Mouse (Mus musculus): ENCODE results near the gene Rgma.

Gene Rgma

DNA sequence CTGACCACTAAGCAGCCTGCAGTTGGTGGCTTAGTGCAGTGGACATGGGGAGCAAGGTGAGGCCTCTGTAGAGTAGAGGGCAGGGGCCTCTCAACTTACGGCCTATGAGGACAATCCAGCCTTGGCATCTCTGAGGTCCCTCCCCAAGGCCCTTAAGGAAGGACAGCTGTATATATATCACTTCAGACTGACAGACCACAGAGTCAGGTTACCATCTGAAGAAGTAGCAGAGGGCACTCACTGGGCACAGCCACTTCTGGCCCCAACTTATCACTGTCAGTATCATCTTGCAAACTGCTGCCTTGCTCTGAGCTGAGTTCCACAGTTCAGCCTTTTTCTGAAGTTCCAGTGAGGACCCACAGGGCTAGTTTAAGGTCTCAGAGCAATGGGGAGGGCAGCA is 27.4 kb downstream of the Rgma start:
- no peak for DNase-seq

DNA sequence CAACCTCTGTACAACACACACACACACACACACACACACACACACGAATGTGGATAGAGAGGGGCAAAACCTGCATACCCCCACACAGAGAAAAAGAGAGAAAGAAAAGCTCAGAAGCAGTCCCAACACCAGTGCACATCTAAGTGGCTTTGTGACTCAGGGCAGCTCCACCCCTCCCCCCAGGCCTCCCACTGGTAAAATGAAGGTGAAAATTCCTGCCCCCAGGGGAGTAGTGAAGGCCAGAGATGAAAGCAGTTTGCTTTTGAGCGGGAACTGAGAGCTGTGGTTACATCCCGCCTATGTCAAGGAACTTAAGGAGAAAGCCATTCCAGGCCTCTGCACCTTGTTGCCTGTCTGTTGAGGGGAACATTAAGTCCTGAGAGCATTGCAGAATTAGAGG is 28.2 kb downstream of the Rgma start:
- no peak for DNase-seq

DNA sequence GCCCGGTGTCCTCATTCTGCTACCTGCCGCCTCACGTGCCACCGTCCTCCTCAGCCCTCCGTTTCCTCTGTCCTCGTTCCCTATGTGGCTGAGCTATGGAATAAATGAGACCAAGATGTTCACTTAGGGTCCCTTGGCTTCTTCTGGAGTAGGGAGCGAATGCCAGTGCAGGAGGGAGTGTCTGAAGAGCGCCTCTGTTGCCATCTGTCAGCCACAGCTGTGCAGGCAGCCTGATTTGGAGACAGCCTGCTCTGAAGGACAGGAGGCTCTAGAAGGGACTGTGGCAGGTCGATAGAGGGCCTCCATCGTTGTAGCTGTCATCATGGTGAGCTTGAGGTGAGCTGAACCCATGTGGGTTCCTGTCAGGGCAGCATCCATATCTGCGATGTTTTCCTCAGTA is 30.2 kb downstream of the Rgma start:
- no peak for DNase-seq

DNA sequence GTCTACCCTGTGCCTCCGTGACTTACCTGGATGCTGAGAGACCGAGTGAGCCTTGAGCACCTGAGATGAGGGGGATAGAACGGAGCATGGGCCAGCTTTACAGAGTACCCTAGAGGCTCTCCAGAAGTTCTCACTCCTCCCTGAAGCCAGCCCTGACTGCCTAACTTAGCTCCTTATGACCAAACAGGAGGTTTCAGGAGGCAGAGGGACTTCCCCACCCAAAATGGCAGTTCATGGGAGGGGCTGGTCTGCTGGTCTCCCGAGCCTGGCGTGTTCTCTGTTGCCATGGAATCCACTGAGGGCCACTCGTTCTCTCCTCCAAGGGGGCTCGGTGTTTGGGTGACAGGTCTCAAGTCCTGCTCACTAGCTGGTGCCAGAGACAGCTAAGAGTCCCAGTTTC is 36.2 kb downstream of the Rgma start:
- DNase-seq: no peak

DNA sequence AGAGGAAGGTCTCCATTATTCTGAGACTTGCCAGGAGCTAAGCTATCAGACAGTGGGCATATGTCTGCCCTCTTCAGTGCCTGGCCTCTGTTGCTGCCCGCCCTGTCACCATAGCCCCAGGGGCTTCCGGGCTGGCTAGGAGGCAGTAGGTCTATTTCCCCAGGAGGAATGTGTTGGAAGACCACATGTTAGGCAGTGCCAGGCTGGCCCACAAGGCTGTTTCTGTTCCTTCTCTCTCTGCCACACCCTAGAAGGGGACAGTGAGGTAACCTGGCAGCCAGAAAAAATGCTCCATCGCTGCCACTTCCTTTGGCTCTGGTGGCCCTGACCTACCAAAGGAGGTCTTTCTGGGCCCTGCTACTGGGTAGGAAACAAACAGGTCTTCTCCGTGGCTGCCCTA is 36.7 kb downstream of the Rgma start:
- no peak for DNase-seq

DNA sequence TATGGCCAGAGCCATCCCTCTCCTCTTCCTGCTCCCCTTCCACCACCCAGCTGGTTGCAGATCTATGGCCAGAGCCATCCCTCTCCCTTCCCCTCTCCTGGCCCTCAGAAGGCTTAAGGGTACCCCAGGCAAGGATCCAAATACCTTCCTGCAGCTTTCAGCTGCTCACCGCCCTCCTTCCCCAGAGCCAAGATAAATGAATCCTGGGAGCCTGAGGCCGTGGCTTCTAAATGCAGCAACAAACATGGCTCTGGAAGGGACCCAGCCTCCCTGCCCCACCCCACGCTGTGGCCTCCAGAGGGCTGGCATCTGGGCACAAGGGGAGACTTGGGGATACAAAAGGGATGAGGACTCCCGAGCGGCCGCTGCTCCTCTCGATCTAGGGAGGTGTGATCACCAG is 37.1 kb downstream of the Rgma start:
- no peak for DNase-seq

DNA sequence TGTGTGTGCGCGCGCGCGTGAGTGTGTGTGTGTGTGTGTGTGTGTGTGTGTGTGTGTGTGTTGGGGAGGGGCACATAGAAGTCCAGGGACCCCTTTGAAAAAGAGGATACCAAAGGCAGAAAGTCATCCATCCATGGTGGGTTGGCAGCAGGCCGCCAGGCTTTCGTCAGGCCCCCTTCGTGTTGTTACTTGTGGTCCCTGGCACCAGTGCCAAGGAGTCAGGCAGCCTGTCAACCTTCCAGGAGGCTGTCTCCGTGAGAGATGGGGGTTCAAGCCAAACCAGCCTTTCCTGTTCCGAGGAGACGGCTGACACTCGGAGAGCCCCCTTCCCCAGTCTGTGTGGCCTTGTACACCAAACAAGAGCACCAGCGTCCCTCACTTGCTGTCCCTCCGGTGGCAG is 38.9 kb downstream of the Rgma start:
- DNase-seq: no peak

DNA sequence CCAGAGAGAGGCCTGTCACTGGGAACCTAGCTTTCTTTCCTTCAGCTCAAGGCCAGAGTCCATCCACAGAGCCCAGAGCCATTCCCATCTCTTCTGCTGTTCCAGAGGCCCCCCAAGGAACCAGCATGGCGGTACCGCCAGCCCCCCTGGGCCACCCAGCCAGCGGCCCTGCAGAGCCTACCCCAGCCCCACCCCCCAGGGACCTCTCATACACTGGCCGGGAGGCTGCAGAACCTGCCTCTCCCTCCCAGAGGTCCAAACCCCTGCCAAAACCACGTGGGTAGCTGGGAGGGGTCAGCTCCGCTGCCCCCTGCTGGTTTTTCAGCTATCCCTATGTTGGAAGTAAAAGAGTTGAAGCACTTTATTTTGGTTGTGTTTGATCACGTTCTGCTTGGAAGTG is 44.1 kb downstream of the Rgma start:
- DNase-seq: no peak

DNA sequence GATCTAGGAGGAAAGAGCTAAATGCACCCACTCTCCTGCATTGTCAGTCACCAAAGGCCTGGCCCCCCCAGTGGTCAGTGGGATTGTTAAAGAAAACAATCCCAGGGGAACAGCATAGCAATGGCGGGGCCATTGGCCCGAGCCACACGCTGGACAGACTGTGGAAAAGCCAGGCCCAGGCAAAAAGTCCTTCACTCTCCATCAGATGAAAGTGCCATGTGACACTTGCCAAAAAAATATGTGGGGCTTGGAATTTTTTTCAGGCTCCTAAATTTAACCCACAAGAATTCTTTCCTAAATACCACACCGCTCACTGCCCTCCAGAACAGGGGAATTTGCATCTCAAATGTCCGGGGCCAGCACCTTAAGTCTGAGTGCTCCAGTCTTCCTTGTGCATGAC is 45.5 kb downstream of the Rgma start:
- no peak for DNase-seq

DNA sequence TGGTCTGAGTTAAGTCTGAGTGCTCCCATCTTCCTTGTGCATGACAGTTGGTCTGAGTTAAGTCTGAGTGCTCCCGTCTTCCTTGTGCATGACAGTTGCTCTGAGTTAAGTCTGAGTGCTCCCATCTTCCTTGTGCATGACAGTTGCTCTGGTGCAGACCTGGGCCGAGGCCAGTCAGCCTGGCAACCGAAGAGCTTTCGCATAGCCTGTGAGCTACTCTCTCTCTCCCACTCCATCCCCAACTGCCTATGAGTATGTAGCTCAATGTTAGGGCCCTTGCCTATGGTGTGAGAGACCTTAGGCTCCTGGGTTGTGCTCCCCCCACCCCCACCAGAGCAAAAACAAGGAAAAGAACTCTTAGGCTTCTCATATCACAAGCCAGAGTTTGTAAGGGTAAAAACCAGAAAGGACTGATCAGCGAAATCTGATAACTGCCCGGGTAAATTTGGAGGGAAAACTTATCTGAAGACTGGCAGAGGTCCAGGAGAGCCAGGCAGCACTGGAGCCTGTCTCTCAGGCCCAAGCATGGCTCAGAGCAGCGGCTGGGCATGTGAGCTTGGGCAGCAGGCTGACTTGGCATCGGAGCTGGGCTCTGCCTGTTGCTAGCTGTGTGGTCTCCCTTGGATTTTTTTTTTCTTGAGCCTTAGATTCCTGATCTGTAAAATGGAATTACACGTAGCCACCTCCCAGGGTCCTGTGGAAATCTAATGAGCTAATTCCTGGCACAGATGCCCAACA is 46.1 kb downstream of the Rgma start:
- no peak for DNase-seq

DNA sequence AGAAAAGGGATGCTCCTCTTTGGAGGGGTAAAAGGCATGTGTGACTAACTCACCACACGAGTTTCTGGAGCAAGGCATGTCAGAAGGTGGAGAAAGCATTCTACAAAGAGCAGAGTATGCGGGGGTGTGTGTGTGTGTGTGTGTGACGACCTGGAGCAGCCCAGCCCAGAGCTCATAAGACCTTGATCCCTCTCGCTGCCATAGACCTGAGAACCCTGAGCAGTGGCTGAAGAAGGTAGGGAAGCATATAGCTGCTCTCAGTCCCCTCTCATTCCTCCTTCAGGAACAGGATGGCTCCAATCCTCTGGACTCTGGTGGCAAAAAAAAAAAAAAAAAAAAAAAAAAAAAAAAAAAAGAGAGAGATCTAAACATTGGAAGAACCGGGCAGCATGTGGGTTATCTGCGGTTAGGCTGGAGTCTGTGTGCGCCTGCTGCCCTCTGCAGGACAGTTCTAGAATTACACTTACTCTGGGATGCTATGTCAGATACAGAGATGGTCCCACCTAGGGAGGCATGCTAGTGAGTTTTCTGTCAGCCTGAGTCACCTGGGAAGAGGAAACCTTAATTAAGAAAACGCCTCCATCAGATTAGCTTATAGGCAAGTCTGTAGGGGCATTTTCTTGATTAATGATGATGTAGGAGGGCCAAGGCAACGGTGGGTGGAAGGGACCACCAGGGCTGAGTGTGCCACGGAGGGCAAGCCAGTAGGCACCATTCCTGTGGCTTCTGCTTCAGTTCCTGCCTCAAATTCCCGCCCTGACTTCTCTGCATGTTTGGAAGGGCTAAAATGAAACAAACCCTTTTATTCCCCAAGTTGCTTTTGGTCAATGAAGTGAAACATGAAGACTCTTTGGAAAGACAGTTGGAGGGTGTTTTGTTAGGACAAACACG is 47.2 kb downstream of the Rgma start:
- DNase-seq: peak; percentile 75 to 87

DNA sequence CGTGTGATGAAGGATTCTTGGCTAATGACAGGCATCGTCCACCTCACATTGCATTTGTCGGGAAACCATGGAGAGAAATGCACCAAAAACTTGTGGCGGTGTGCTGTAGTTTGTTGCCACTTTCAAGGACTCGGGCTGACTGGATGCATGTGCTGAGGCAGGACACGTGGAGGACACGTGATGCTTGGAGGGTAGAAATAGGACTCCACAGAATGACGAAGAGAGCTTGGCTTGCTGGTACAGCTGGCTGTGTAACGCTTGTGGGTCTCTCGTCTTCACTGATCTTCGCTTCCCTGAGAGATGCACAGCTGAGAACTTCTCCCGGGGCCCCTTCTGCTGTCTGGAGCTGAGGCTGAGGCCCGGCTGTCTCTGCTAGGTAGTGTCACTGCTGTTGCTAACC is 47.9 kb downstream of the Rgma start:
- DNase-seq: no peak

DNA sequence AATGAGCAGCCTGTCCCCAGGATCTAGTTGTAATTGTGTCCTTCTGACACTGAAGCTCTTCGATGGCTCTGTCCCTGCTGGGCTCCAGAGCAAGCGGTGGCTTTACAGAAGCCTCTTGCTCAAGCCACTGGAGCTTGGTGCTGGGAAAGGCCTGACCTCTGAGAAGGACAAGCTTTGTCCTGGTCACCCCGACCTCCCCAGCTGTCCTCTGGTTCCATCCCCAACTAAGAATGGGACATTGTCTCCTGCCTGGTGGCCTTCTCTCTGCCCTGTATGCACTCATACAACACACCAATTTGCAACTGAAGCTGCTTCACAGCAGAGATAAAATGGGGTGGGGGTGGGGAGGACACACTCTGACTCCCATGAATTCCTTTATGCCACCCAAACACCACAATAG is 48.9 kb downstream of the Rgma start:
- no peak for DNase-seq

DNA sequence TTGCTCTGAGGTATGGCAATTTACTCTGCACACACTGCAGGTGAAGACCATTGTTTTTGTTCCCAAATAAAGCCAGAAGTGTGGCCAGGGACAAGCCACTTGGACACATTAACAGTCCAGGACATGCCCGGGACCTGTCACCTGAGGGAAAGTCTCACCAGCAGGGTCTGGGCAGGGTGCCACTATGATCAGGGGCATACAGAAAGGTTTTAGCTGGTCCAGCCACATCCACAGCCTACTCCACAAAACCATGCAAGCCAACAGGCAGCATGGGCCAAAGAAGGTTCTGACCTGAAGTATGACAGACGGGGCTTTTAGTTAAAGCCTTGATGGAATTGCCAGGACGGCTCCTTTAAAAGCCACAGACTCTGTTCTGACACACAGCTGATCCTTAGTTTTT is 49.4 kb downstream of the Rgma start:
- DNase-seq: peak; percentile 47 to 59

DNA sequence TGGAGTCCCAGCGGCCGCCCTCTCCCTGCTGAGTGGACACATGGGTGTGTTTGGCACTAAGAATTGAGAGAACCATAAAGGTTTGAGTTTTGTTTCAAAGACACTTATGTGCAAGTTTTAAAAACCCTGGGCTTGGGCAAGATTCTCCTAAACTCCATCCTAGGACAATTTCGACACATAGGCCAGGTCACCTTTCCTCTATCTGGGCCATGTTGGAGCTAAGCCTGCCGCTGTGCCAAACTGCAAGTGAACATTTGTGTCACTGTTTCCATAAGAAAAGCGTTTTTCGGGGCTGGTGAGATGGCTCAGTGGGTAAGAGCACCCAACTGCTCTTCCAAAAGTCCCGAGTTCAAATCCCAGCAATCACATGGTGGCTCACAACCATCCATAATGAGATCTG is 50.1 kb downstream of the Rgma start:
- no peak for DNase-seq

DNA sequence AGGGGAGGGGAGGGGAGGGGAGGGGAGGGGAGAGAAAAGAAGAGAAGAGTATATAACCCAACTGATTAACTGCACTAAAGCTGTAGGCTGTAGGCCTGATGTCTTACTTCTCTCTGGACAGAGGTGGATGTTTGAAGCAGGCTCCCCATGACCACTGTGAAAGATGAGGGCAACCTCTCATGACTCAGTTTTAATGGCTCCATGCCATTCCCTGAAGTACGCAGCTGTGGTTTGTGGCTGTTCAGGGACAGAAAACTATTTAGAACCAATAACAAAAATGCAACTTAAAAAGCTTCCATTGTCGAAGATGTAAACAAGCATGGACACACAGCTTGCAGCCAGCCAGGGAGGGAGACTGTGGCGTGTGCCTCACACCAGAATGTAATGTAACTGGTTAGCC is 50.9 kb downstream of the Rgma start:
- DNase-seq: no peak

DNA sequence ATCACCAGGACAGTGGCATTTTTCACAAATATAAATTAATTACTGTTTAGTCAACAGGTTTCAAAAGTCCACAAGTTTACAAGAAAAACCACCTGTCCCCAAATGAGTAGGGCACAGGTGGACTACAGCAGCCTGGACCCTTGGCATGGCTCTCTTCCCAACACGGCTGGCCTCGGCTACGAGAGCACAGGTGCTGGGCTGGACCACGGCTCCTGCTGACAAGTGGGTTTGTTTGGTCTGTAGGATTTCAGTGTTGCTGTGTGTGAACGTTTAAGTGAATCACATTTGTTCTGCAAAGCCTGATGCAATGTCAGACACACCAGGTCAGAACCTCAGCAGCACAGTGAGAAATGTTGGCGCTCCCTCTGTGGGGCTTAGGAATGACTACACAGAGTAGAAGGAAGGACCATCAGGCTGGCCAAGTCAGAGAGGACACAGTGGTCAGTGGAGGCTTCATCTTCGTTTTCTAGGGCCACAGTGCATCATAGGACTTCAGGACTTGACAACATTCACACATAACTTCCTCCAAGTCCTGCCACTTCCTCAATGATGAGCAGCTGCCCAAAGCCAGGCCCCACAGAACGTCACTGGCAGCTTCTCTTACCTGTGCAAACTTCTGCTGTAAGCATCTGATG is 51.6 kb downstream of the Rgma start:
- DNase-seq: no peak

DNA sequence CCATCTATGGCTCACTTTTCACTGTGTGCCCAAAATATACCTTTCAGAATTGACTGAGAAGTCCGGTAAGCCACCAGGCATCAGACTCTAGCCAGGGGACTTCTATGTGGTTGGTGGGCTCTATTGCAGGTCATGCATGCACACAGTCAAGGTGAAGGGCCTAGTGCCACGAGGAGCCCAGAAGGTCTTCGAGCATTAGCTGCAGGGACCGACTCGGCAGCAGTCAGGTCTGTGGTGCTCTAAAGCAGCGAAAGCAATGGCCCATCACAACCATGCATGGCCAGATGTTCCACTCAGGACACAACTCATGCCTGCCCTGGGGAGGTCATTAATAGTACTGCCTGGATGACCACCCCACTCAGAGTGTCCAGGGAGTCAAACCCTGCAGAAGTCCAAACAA is 52.5 kb downstream of the Rgma start:
- no peak for DNase-seq

DNA sequence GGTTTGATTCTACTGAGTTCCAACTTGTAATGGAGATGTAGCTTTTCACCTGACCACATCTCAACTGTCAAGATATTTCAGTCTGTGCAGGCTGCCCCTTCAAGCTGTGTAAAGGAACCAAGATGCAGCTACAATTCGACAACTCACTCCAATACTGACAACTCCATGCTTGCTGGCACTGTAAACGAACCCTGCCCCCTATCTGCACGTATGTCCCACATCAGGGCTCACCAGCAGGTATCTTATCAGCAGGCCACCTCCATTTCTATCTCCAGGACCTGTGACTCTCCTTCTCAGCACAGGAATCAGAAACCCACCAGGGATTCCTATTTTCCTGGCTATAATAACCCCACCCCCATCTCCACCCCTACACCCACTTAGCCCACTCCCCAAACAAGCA is 53.2 kb downstream of the Rgma start:
- no peak for DNase-seq

DNA sequence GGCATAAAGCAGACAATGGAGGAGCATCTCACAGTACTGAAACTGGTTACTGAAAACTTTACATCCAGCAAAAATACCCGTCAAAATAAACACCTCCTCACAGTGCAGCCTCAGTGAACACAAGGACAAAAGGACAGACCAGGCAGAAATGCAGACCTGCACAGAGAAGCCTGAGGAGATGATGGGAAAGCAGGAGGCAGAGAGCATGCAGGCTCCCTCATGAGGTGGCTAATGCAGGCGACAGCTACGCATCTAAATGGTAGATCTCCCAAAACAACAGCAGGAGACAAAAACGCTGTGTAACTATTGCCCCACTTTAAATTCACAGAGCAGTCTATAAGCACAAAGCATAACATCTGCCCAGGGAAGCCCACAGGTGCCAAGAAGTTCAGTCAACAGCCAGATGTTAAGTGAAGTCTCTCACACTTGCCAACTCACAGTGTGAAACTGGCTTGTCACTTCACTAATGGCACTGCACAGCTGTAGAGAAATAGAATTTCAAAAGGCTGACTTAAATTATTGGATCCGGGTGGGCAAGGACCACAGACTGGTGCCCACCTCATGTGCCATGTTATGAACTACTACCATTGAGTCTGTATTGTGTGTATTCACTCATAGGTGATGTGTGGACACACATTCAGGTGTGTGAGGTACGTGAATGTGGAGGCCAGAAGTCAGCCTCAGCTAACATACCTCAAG is 58.5 kb downstream of the Rgma start:
- no peak for DNase-seq

DNA sequence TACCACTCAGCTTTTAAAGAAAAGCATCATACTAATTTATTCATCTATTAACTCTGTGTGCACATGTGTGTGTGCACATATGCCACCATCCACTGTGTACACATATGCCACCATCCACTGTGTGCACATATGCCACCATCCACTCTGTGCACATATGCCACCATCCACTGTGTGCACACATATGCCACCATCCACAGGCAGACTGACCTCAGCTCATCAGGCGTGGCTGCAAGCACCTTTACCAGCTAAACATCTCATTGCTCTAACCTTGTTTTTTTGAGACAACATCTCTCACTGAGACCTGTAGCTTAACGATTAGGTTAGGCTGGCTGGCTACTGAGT is 59.0 kb downstream of the Rgma start:
- no peak for DNase-seq

DNA sequence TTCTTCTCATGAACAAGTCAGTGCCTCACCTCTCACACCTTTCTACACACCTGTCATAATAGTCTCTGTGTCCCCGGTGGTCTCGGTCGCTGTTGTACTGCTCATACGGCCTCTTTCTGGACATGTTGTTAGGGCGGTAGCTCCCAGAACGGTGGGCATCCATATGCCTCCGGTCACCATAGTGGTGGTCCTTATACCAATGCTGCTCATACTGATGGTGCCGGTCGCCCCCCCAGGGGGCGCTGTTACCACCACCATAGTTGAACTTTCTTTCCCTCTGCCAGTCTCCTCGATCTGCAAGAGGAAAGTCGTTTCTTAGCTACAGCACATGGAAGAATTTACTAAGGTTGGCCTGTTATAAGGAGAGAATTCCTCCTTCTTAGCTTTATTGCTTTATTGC is 60.4 kb downstream of the Rgma start:
- no peak for DNase-seq

DNA sequence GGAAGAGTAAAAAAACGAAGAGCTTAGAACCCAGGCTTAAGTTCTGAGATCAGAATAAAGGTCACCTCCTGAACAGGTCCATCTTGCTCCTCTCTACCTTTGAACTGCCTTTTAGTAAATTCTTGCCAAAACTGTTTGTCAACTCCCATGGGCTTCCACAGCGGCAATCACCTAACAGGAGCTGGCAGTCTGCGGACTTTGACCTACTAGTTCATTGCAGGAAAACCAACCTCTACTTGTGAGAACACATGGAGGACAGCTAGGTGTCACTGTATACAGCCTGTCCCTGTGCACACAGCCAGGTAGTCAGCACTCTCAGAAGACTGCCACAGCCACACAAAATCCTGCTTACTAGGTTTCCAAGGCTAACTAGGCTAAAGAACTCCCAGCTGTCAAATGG is 66.5 kb downstream of the Rgma start:
- no peak for DNase-seq

DNA sequence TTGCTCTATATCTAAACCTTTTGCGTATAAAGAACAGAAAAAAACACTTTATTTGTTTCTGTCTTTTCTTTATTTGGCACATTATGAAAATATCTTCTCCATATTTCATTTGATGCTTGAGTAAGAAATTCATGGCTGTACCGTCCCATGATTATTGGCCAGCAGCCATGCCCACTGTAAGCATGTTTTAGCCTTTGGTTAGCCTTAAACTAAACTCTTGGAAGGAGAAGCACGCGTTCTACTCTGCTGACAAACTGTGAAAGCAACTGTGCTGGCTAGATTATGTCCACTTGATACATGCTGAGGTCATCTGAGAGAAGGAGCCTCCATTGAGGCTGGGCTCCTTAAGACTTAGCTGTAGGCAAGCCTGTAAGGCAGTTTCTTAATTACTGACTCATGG is 66.9 kb downstream of the Rgma start:
- DNase-seq: no peak
